Mouse (Mus musculus) cortical plate, adult 2 months (tissue): ENCODE data around the gene Serpine1.

Experiments
- CTCF ChIP-seq: fragments of 200-500 bp; IDR thresholded peaks from 2 replicates; pipeline ENCODE4 v1.5.1; 2011; ENCODE audit warnings: mild to moderate bottlenecking, control low read depth, low read length; ENCODE audit not compliant: insufficient read depth; ENCODE audit errors: extremely low read depth
- POLR2A ChIP-seq: fragments of 200-500 bp; IDR thresholded peaks from 2 replicates; pipeline ENCODE4 v1.6.1; 2011; ENCODE audit warnings: mild to moderate bottlenecking, low read length, control low read depth; ENCODE audit not compliant: insufficient read depth; ENCODE audit errors: extremely low read depth

- TF ChIP-seq CTCF, result no peak
- TF ChIP-seq POLR2A, result no peak
Measured at GRCm38 (mm10) chr5:137046991-137047390, 25.1 kb downstream of the Serpine1 start.
